23 mouse cellular contexts compared by ENCODE assay signal in genomic region chr8:122274651-122275391, GRCm38 (mm10). TPM values are rescaled to one million over a fixed set of nuclear protein-coding genes. Genes with fewer than 3 reads are reported as not detected.
A peak's percentile ranks its signal among the peaks of the same experiment; 100 is the strongest.
DNase-seq lines count a peak whose midpoint lies in the region; ATAC-seq and TF ChIP-seq lines count a peak whose summit lies in the region.
"Had no signal": no experiment of that assay in that cellular context is flagged by ENCODE, and none has a peak within 500 bp of the region (broad histone marks: within the 10 kb centered on the region; RNA-seq: fewer than 3 reads in every experiment).

No protein-coding gene starts in this region.

- H3K79me2 ChIP-seq in liver, adult 2 months (ENCODE audit: control insufficient read depth, insufficient read depth, low read length), result no peaks in the 10 kb centered on the region

- ATAC-seq in embryonic facial prominence, embryonic 13.5 days (ENCODE audit: insufficient number of reproducible peaks, insufficient read depth, low FRiP score, low TSS enrichment, low read depth), result no peak
- ATAC-seq in hematopoietic stem cell, adult 5-6 weeks (replicated peaks in 1 of 2; ENCODE audit: insufficient read depth in 1 of 2, low FRiP score in 2 of 2, low TSS enrichment in 1 of 2, low read depth in 1 of 2, poor library complexity in 2 of 2, severe bottlenecking in 2 of 2), result peak; percentile 26 to 42; a peak in 3 of 4 replicates
- ATAC-seq in erythroblast, adult 5-6 weeks (replicated peaks; ENCODE audit: low FRiP score, poor library complexity, severe bottlenecking), result no peak
- ATAC-seq: activated CD4-positive, CD25-positive, alpha-beta regulatory T cell, adult 4 months; forebrain, embryonic 13.5 days; intestine, embryonic 16.5 days; Patski had no signal

- H3K36me3 ChIP-seq in embryonic facial prominence, embryonic 13.5 days, result no peaks in the 10 kb centered on the region
- no peaks in the 10 kb centered on the region for H3K36me3 ChIP-seq in embryonic facial prominence, embryonic 10.5 days (replicated peaks)
- no peaks in the 10 kb centered on the region for H3K36me3 ChIP-seq in liver, adult 2 months (ENCODE audit: control insufficient read depth, insufficient read depth, low read length)
- H3K36me3 ChIP-seq: hindbrain, embryonic 15.5 days; midbrain, embryonic 12.5 days; neural tube, embryonic 15.5 days had no signal

- TF ChIP-seq POLR2A in liver, adult 2 months (IDR thresholded peaks at IDR 0.05; ENCODE audit: extremely low read depth, insufficient read depth, low read length), result no peak

- TF ChIP-seq CTCF in liver, adult 2 months (IDR thresholded peaks at IDR 0.05; ENCODE audit: low read depth, low read length), result no peak

- peaks cover 15% of the 10 kb centered on the region for H3K27me3 ChIP-seq in embryonic facial prominence, embryonic 13.5 days
- peaks cover 89% of the 10 kb centered on the region for H3K27me3 ChIP-seq in embryonic facial prominence, embryonic 10.5 days (replicated peaks; ENCODE audit: low read depth, poor library complexity, severe bottlenecking)
- H3K27me3 ChIP-seq in liver, adult 2 months (ENCODE audit: control insufficient read depth, insufficient read depth, low read length), result no peaks in the 10 kb centered on the region
- H3K27me3 ChIP-seq: Patski had no signal

- WGBS in embryonic facial prominence, embryonic 13.5 days, result 74% methylated on average over 11 of the region's 11 CpGs
- WGBS in embryonic facial prominence, embryonic 10.5 days, result 79% methylated on average over 11 of the region's 11 CpGs
- 42% methylated on average over 11 of the region's 11 CpGs for WGBS in liver, adult 2 months

- no peak overlapping the region for H3K27ac ChIP-seq in embryonic facial prominence, embryonic 13.5 days
- no peak overlapping the region for H3K27ac ChIP-seq in embryonic facial prominence, embryonic 10.5 days (replicated peaks)
- no peak overlapping the region for H3K27ac ChIP-seq in liver, adult 2 months (replicated peaks; ENCODE audit: insufficient read depth, low read depth, low read length)
- H3K27ac ChIP-seq: forebrain, embryonic 13.5 days; hindbrain, embryonic 15.5 days; midbrain, embryonic 12.5 days; neural tube, embryonic 15.5 days had no signal

- no peak for DNase-seq in embryonic facial prominence, embryonic 10.5 days (ENCODE audit: low spot score)
- DNase-seq in liver, adult 2 months (ENCODE audit: extremely low read depth, low read depth, low spot score), result peak; percentile 39
- no peak for DNase-seq in liver
- DNase-seq in right cerebral cortex, postnatal 14 days, result no peak
- DNase-seq: cerebellum, adult 8-10 months; embryo, embryonic 11 days; gastrocnemius, postnatal 25 days; heart, postnatal 14 days; layer of hippocampus, postnatal 36 days; lung, adult 18-20 months; lung, postnatal 36 days; right cerebral cortex, postnatal 4 days; thymus, postnatal 4 days had no signal

- no peak overlapping the region for H3K4me2 ChIP-seq in embryonic facial prominence, embryonic 13.5 days
- H3K4me2 ChIP-seq: forebrain, embryonic 13.5 days; hindbrain, embryonic 15.5 days; midbrain, embryonic 12.5 days; neural tube, embryonic 15.5 days had no signal

- 0 out of 2 replicates have a peak overlapping the region, but pooled peaks have one; percentile 17 for H3K9ac ChIP-seq in embryonic facial prominence, embryonic 13.5 days
- no peak overlapping the region for H3K9ac ChIP-seq in liver, adult 2 months (ENCODE audit: low read depth, low read length)
- H3K9ac ChIP-seq: hindbrain, embryonic 15.5 days; neural tube, embryonic 15.5 days had no signal

- no peaks in the 10 kb centered on the region for H3K9me3 ChIP-seq in embryonic facial prominence, embryonic 13.5 days
- H3K9me3 ChIP-seq in embryonic facial prominence, embryonic 10.5 days, result no peaks in the 10 kb centered on the region
- H3K9me3 ChIP-seq: forebrain, embryonic 13.5 days; hindbrain, embryonic 15.5 days; midbrain, embryonic 12.5 days; neural tube, embryonic 15.5 days had no signal

- peaks cover 10% of the 10 kb centered on the region for H3K4me1 ChIP-seq in embryonic facial prominence, embryonic 13.5 days
- H3K4me1 ChIP-seq in embryonic facial prominence, embryonic 10.5 days, result peaks cover 42% of the 10 kb centered on the region
- H3K4me1 ChIP-seq in liver, adult 2 months (ENCODE audit: control insufficient read depth, insufficient read depth, low read length), result peaks cover 8% of the 10 kb centered on the region; the same call in 1 of the 2 replicates

- no peak overlapping the region for H3K4me3 ChIP-seq in embryonic facial prominence, embryonic 13.5 days
- no peak overlapping the region for H3K4me3 ChIP-seq in embryonic facial prominence, embryonic 10.5 days
- H3K4me3 ChIP-seq in liver, adult 2 months (ENCODE audit: insufficient read depth, low read depth, low read length), result no peak overlapping the region
- H3K4me3 ChIP-seq: forebrain, embryonic 13.5 days; hindbrain, embryonic 15.5 days; midbrain, embryonic 12.5 days; neural tube, embryonic 15.5 days had no signal

RNA-seq across cellular contexts. Expression of gene Zfpm1, which starts 7.1 kb away (rescaled TPM):
- 1.7 and 1.8 TPM in 2 replicates for polyA plus RNA-seq in embryonic facial prominence, embryonic 13.5 days (2015; fragmentation: Nextera tagmentation; extraction: Ambion mirVana)
- 1.5 and 2.0 TPM in 2 replicates for polyA plus RNA-seq in embryonic facial prominence, embryonic 10.5 days (2016; fragmentation: Nextera tagmentation; extraction: Ambion mirVana)
- total RNA-seq in liver, adult 2 months (2014; rRNA removed), result 7.9 and 8.4 TPM in 2 replicates
- polyA plus RNA-seq in liver, adult 2 months (2012; rRNA removed), result 56.5 and 67.5 TPM in 2 replicates
- 21.8 and 70.4 TPM in 2 replicates for total RNA-seq in hematopoietic stem cell, adult 5-6 weeks (2017)
- total RNA-seq in erythroblast, adult 5-6 weeks (2015; ENCODE audit: low replicate concordance), result 54.2 and 55.4 TPM in 2 replicates
- total RNA-seq in erythroblast, adult 5-6 weeks (2017; ENCODE audit: low replicate concordance), result 196 and 459 TPM in 2 replicates

Comparison
In these comparisons a context has a peak if more than half of its experiments do, and no peak if none do; other contexts are left out.
1. ATAC-seq: peak in hematopoietic stem cell, adult 5-6 weeks (2 of 2); none in embryonic facial prominence, embryonic 13.5 days (single experiment) and erythroblast, adult 5-6 weeks (single experiment).